Mouse (Mus musculus) forebrain, postnatal 0 days (tissue): ENCODE data around the gene Ccnb1. TPM values are rescaled to one million over a fixed set of nuclear protein-coding genes. Genes with fewer than 3 reads are reported as not detected.
"Not testable (repeated sequence)": the region's sequence is repeated elsewhere in the genome, so short reads cannot be mapped to it uniquely, and the experiment has no call there.

Experiments
- ATAC-seq: fragments of 200-750 bp; cut with Nextera tagmentation; 2 replicates; pipeline ENCODE4 v1.8.0; 2017; ENCODE audit warnings: mild to moderate bottlenecking, moderate library complexity
- DNase-seq: peaks from one replicate; pipeline ENCODE4 v3.0.0-alpha.2; 2015
- H3K27ac ChIP-seq: fragments of 300-500 bp; sonication (generic); 2 replicates; pipeline ENCODE4 v1.5.1; 2014; ENCODE audit warnings: low read depth, mild to moderate bottlenecking, antibody characterized with exemption, low read length, moderate library complexity, mixed read lengths
- H3K27me3 ChIP-seq: fragments of 300-500 bp; sonication (generic); 2 replicates; pipeline ENCODE4 v1.6.1; 2014; ENCODE audit warnings: mild to moderate bottlenecking, low read length, mixed read lengths; ENCODE audit not compliant: insufficient read depth
- H3K36me3 ChIP-seq: fragments of 300-500 bp; sonication (generic); 2 replicates; pipeline ENCODE4 v1.6.1; 2014; ENCODE audit warnings: mild to moderate bottlenecking, moderate library complexity; ENCODE audit not compliant: insufficient read depth
- H3K4me1 ChIP-seq: fragments of 300-500 bp; sonication (generic); 2 replicates; pipeline ENCODE4 v1.6.1; 2014; ENCODE audit warnings: antibody characterized with exemption; ENCODE audit not compliant: insufficient read depth
- H3K4me2 ChIP-seq: fragments of 300-500 bp; sonication (generic); 2 replicates; pipeline ENCODE4 v1.6.1; 2014; ENCODE audit warnings: low read depth, mild to moderate bottlenecking, moderate library complexity
- H3K4me3 ChIP-seq: fragments of 300-500 bp; sonication (generic); 2 replicates; pipeline ENCODE4 v1.5.1; 2014; ENCODE audit warnings: low read depth, low read length, mixed read lengths
- H3K9ac ChIP-seq: fragments of 300-500 bp; sonication (generic); 2 replicates; pipeline ENCODE4 v1.6.1; 2014; ENCODE audit warnings: mild to moderate bottlenecking
- H3K9me3 ChIP-seq: fragments of 300-500 bp; sonication (generic); 2 replicates; pipeline ENCODE4 v1.6.1; 2016; ENCODE audit warnings: low read length
- CTCF ChIP-seq: sonication (generic); IDR thresholded peaks from 2 replicates; pipeline ENCODE4 v1.5.1; 2016; ENCODE audit warnings: antibody characterized with exemption, control low read depth, low read depth
- WGBS: fragments of 180-500 bp; shearing (Covaris S2); extraction: QIAGEN DNeasy Blood & Tissue Kit; methylation state at CpG from one replicate; pipeline ENCODE4 v1.1.7; 2014; 5-methylcytosine and 5-hydroxymethylcytosine counted together
- polyA plus RNA-seq: library from polyadenylated mRNA; unstranded; fragments of >200 nt; fragmentation: Nextera tagmentation; extraction: Ambion mirVana; gene quantifications from 2 replicates; pipeline ENCODE4 v1.2.1, GENCODE M21; 2015
- total RNA-seq: library from RNA; depleted of rRNA; stranded (reverse); fragments of >200 nt; gene quantifications from 2 replicates; pipeline ENCODE4 v1.2.3, GENCODE M21; 2014

Gene Ccnb1
- total and polyA plus RNA-seq, 2 experiments from 2014 or later: 16.5 to 22.8 TPM

DNA sequence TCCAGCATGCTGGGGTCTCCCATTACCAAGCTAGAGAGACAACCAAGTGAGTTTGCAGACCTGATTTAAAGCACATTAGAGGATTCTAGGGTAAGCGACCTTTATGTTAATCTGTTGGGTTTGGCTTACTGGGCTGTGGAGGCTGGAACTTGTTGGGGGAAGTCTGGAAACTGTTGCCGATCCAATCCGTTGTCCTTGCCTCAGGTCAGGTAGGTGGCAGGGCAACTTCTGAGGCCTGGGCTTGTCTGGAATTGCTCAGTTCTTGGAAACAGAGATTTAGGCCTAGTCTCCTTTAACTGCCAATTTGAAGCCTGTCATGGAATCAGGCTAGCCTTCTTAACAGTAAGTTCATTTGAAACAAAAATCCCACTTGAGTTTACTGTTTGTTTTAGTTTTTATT lies 2.7 kb upstream of the Ccnb1 start:
- H3K9me3 ChIP-seq: no peaks in the 10 kb centered on the region
- no peak for TF ChIP-seq CTCF
- H3K36me3 ChIP-seq: no peaks in the 10 kb centered on the region
- no peak overlapping the region for H3K9ac ChIP-seq
- no peak overlapping the region for H3K27ac ChIP-seq
- ATAC-seq (no peak), DNase-seq (no peak)
- H3K4me1 ChIP-seq: no peaks in the 10 kb centered on the region
- H3K27me3 ChIP-seq: no peaks in the 10 kb centered on the region
- H3K4me3 ChIP-seq: no peak overlapping the region
- WGBS: 87% methylated on average over 3 of the region's 3 CpGs
- H3K4me2 ChIP-seq: no peak overlapping the region

- not testable (repeated sequence) for H3K9me3 ChIP-seq, DNase-seq, H3K36me3 ChIP-seq, H3K4me3 ChIP-seq, ATAC-seq, H3K4me2 ChIP-seq, H3K27ac ChIP-seq, H3K27me3 ChIP-seq, H3K9ac ChIP-seq, H3K4me1 ChIP-seq
- WGBS: 96% methylated on average over 11 of the region's 14 CpGs
Measured at GRCm38 (mm10) chr13:100788057-100788456, 1.7 kb upstream of the Ccnb1 start.

DNA sequence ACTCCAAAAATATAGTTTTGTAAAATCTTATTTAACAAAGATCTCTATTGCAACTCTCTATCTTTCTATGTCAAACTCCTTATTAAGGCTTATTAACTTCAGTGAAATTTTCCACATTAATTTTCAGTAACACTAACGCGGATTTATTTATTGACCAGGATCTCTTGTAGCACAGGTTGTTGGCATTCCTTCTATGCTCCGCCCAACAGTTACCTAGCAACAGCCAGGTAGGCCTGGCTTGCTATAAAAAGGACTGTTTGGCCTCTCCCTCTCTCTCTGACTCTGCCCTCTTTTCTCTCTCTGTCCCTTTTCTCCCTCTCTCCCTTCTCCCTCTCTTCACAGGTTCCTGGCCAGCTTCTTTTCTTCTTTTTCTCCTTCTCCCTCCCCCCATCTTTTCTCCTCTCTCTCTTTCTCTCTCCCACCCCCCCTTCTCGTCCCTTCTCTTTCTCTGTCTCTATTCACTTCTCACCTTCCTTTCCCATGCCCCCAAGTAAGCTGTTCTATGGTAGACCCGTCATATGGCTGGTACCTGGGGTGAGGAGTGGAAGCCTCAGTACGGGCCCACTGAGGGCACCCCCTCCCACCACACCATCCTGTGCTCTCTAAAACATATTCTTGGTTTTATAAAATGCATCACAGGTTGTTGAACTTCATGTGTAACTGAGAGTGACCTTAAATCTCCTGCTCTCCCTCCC lies 1.1 kb upstream of the Ccnb1 start:
- no peaks in the 10 kb centered on the region for H3K4me1 ChIP-seq
- 79% methylated on average over 6 of the region's 6 CpGs for WGBS
- H3K4me2 ChIP-seq: no peak overlapping the region
- no peak overlapping the region for H3K4me3 ChIP-seq
- no peak for DNase-seq
- no peaks in the 10 kb centered on the region for H3K9me3 ChIP-seq
- no peak overlapping the region for H3K27ac ChIP-seq
- TF ChIP-seq CTCF: no peak
- no peak overlapping the region for H3K9ac ChIP-seq
- ATAC-seq: no peak
- no peaks in the 10 kb centered on the region for H3K36me3 ChIP-seq
- H3K27me3 ChIP-seq: no peaks in the 10 kb centered on the region

- WGBS: under 1% methylated on average over 30 of the region's 30 CpGs
- Histone ChIP-seq H3K36me3 (no peaks in the 10 kb centered on the region), H3K27me3 (no peaks in the 10 kb centered on the region), H3K4me1 (no peaks in the 10 kb centered on the region), H3K9me3 (no peaks in the 10 kb centered on the region), H3K4me3 (peak overlapping the region; percentile 59), H3K9ac (peak overlapping the region; percentile 37), H3K4me2 (peak overlapping the region; percentile 100), H3K27ac (no peak overlapping the region)
- peak; percentile 2 for ATAC-seq
- TF ChIP-seq CTCF: no peak
- no peak for DNase-seq
Measured at GRCm38 (mm10) chr13:100785806-100786413, 460 bp downstream of the Ccnb1 start.

DNA sequence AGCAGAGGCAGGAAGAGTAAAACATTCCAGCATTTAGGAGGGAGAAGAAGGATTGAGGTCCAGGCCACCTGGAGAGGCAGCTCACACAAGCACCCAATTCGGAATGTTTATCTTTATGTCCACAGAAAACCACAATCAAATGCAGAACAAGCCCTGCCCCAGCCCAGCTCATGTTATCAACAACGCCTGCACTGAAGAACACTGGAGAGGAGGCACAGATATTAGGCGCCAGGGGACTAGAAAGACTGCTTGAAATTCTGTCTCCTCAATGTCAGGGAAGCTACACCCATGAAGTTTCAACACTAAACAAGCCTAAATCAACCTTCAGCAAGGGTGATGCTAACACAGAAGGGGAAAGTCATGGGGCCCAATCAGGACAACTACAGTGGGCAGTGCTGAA lies 8.9 kb downstream of the Ccnb1 start:
- H3K27me3 ChIP-seq: no peaks in the 10 kb centered on the region
- H3K27ac ChIP-seq: no peak overlapping the region
- 0 out of 2 replicates have a peak, but pooled peaks cover 3% of the 10 kb centered on the region for H3K4me1 ChIP-seq
- TF ChIP-seq CTCF: no peak
- WGBS: 83% methylated on average over 3 of the region's 3 CpGs
- H3K4me3 ChIP-seq: no peak overlapping the region
- no peaks in the 10 kb centered on the region for H3K36me3 ChIP-seq
- ATAC-seq: no peak
- no peak overlapping the region for H3K9ac ChIP-seq
- DNase-seq: no peak
- H3K4me2 ChIP-seq: no peak overlapping the region
- no peaks in the 10 kb centered on the region for H3K9me3 ChIP-seq

DNA sequence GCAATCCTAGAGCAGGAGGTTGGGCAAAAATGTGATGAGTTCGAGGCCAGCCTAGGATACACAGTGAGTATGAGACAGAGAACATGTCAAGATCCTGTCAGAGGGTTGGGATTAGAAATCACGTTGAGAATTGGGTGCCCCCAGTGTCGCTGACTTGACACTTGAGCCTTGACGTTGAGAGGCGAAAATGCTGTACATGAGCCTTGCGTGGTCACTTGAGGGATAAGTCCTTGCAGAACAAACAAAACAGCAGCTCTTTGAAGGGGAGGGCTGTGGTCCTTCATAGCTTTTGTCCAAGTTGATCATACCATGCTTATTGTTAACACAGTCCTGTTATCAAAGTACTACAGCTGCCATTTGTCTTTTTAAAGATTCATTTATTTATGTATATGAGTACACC lies 9.7 kb downstream of the Ccnb1 start:
- Histone ChIP-seq H3K27me3 (no peaks in the 10 kb centered on the region), H3K9me3 (no peaks in the 10 kb centered on the region), H3K9ac (no peak overlapping the region), H3K4me2 (peak overlapping the region; percentile 81; the same call in 1 of the 2 replicates), H3K27ac (no peak overlapping the region), H3K36me3 (no peaks in the 10 kb centered on the region), H3K4me1 (0 out of 2 replicates have a peak, but pooled peaks cover 3% of the 10 kb centered on the region), H3K4me3 (no peak overlapping the region)
- DNase-seq (no peak), ATAC-seq (no peak)
- 67% methylated on average over 6 of the region's 6 CpGs for WGBS
- TF ChIP-seq CTCF: no peak

- TF ChIP-seq CTCF: no peak
- Histone ChIP-seq H3K9me3 (no peaks in the 10 kb centered on the region), H3K4me2 (peak overlapping the region; percentile 81), H3K4me3 (peak overlapping the region; percentile 60), H3K27ac (peak overlapping the region; percentile 1; the same call in 1 of the 2 replicates), H3K27me3 (no peaks in the 10 kb centered on the region), H3K9ac (peak overlapping the region; percentile 26), H3K4me1 (0 out of 2 replicates have a peak, but pooled peaks cover 3% of the 10 kb centered on the region), H3K36me3 (no peaks in the 10 kb centered on the region)
- no peak for ATAC-seq
- 12% methylated on average over 8 of the region's 8 CpGs for WGBS
- no peak for DNase-seq
Measured at GRCm38 (mm10) chr13:100776056-100776419, 10.3 kb downstream of the Ccnb1 start.
